Mouse (Mus musculus) cerebellum, adult 9-10 months (tissue): ENCODE results near the gene Bmp2k.
"Not testable (repeated sequence)": the region's sequence is repeated elsewhere in the genome, so short reads cannot be mapped to it uniquely, and the experiment has no call there.

Experiments
- DNase-seq: peaks from one replicate; pipeline ENCODE4 v3.0.0; 2022

The Bmp2k gene

DNA sequence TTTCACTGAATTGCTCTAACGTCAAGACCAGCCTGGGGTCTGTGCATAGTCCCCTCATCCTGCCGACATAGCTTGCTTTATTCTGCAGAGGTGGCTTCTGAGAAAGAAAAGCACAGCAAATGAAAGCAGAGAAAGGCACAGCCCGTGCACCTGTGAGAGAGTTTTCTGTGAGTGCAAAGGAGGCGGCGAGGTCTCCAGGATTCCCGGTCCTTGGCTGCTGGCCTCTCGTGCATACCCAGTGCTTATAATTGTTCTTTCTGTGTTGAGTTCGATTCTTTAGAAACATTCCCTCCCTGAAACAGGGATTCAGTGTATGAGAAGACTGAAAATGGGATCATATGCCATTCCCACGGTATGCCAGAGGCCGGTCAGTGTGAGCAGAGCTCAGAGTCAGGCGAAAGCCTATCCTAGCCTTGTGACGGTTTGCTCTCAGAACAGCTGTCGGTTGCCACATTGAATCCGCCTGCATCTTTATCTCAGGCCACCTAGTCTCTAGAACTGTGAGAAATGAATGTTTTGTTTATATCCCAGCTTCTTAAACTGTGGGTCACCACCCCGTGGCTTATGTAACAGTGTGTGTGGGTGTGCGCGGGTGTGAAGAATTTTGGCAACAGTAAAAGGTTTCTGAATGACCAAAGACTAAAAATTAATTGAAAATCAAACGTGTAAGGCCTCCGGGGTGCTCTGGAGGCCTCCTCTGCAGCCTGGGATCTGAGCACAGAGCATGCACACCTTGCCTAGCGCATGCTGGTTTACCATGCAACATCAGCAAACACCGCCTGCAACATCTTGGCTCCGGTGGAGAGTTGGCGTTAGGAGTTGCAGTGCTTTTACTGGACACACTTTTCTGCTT lies 6.9 kb downstream of the Bmp2k start:
- no peak for DNase-seq

DNA sequence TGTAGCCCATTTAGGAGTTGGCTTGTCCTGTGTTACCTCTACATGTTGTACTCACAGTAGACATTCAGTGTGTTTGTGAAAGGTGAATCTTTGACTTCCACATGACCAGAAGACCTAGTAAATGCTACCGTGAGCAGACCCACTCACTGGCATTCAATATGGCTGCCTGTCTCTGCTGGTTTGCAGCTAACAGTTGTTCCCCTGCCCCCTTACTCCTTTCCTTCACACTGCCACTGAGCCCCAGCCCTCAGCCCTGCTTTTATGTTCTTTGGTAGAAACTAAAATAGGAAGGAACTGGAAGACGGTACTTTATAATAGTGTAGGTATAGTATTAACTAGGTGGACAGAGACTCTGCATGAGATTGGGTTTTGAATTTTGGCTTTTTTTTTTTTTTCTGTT lies 8.4 kb downstream of the Bmp2k start:
- DNase-seq, result no peak

DNA sequence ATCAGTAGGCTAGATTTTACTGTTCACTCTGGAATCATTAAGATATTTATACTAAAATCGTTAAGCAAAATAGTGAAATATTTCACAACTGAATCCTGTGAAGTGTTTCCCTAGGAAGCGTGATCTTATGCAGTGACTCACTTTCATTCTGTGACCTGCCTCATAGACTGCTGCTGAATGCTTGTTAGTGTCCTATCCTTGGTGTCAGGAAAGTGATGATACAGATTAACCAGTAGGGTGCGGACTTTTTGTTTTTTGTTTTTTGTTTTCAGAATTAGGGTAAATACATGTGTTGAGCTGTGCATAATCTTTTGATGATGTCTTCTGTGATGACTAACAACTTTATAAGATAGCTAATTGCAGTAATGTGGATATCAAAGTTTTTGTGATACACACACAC lies 9.4 kb downstream of the Bmp2k start:
- no peak for DNase-seq

DNA sequence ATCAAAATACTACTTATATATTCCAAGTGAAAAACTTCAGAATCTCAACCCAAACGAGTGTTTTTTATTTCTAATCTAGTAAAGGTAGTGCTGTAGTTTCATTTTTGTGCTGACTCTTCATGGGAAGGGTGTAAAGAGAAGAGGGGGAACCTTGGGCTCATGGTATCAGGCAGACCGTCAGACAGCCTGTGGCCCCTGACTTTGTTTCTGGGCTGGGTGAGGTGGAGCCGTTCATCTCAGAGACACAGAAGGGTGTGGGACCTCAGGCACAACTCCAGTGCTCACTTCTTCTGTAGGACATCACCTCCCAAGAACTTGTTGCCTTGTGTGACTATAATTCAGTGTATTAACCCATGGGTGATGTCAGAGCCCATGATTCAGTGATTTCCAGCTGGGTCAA lies 10.0 kb downstream of the Bmp2k start:
- DNase-seq, result no peak

DNA sequence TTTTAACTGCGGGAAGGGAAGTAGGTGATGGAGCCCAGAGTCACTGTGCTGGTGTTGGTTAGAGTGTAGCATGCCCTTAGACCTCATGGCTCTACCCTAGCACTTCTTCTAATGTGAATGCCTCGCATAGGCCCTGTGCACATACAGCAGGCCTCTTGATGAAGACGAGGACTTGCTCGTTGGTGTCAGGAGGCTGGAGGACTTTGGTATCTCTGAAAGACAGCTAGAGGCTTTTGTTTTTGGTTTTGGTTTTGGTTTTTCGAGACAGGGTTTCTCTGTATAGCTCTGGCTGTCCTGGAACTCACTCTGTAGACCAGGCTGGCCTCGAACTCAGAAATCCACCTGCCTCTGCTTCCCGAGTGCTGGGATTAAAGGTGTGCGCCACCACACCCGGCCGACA lies 11.7 kb downstream of the Bmp2k start:
- DNase-seq, result not testable (repeated sequence)

DNA sequence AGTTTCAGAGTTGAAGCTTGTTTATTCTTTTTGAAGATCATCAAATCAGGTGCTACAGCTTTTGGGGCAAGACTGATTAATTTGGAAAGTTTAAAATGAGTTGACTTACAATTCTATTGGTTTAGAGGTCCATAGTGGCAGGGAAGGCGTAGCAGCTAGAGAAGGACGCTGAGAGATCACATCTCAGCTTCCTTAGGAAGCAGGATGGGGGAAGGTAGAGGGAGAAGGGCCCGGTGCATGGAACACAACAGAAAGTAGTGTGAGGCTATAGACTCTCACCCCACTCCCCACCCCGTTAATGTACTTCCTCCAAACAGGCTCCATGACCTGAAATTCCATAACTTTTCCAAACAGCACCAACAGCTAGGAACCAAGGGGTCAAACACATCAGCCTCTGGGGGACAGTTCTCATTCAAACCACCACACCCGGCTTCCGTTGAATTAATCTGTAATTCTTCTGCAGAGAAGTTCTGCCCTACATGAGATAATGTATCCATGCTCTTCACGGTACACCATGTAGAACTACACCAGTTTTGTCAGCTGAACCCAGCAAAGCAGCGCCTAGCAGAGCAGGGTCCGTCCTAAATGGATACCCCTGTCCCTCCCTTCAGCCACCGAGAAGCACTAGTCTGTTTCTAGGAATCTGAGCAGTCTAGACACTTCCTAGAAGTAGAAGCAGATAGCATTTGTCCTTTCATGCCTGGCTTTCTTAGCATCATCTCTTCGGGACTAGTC lies 12.3 kb downstream of the Bmp2k start:
- no peak for DNase-seq

DNA sequence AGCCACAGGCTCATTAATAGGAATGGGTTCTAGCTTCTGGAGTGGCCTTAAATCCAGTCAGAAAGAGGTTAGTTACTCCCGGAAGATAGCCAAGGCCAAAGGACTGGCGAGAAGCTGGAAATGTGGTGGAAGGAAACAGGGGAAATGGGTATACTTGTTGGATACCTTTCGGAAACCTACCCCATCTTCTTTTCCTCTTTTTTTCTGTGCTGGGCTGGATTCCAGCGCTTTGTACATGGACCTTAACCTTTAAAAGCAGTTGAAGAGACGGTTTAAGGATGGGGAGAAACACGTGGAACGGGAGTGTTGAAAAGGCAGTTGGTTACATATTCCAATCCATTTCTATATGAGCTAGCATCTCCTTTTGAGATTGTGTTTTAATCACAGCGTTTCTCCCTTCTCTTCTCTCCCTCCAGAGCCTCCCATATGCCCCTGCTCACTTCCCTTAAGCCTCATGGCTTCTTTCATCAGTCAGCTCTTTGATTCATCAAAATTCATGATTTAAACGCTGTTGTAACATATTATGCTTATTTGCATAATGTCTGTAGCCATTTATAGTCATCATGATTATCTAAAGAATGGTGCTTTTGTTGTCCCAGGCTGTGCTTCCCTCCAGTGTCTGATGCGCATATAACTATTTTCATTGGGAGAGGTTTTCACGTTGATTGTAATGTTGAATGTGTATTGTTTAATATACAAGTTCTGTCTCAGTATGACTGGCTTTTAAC lies 18.5 kb downstream of the Bmp2k start:
- no peak for DNase-seq

DNA sequence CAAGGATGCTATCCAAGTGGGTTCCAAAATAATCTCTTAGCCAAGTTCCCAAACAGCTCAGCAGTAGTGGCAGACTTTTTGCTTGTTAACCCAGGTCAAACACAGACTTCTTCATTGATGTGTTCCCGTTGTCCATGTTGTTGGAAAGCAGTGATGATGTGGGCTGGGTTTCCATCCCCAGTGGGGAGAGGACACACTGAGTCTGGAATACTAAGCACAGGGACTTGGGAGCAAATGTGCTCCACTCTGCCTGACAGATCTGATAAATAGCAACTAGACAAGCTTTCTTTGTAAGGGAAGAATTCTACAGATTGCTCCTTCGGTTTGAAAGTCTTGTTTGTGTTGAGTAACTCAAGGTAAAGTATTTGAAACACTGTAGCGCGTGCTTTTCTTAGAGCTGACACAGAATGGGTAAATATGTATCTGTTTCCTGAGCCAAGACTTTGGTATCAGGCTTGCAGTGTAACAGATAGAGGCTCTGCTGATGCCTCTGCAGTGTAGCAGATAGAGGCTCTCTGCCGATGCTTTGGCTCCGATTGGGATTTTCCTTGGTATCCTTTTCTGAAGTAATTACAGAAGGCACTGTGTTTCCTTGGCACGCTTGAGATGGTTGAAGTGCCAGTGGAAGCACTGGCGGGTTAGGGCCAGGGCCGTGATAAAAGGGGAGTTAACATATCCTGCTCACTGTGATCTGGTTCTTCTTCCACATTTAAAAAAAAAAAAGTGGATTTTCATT lies 19.5 kb downstream of the Bmp2k start:
- DNase-seq, result no peak

DNA sequence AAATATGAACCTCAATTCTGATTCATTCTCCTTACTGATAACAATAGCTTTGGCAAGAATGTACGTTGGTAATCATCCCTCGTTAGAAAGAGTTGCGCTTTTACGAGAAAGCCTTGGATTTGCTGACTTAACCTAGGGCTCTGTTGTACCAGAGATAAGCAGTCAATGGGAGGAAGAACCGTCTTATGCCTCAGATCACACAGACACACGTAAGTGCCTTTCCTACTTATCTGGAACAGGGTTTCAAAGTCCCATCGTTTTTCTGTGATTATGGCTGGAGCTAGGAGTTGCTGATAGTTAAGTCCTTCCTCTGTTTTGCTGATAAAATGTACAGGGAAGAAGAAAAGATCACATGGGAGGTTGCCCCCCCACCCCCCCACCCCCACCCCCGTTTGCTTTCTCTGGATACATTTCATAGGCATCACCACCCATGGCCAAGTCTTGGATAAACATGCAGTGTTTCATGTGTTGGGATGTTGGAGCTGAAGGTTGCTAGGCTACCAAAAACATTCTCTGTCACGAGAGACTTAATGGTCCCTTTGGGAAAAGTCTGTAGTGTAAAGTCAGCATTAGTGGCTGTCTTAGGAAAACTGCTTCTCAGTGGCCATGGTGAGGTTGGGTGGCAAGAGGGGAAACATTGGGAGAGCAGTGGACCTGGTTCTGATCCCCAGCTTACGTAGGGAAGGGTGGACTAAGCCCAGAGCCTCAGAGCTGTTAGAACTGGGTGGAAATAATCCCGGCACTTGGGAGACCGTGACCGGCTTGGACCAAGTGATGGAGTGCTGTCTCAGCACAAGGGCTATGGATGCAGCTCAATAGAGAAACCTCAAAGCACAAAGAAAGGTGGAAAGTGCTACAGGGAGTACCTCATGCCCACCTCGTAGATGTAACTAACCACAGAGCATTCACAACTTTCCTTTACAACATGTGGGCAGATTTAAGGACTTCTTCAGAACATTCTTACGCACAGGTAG lies 25.1 kb downstream of the Bmp2k start:
- no peak for DNase-seq

DNA sequence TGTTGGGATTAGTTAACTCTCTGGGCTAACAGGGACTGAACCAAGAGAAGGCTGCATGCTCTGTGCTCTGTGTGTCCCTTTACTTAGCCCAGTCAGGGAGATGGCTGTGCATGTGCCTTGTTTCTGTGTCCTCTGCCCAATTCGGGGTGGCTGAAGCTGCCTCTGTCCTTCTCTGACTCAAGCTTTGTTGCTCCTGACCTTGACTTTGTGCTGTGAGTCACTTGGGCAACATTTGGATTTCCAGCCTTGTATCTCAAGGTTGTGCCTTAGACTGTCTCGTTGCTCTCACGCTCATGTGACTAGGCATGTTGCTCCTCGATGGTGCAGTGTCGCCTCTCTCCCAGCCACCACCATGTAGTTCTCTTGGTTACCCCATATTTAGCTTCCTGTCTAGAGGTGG lies 27.3 kb downstream of the Bmp2k start:
- DNase-seq, result no peak

DNA sequence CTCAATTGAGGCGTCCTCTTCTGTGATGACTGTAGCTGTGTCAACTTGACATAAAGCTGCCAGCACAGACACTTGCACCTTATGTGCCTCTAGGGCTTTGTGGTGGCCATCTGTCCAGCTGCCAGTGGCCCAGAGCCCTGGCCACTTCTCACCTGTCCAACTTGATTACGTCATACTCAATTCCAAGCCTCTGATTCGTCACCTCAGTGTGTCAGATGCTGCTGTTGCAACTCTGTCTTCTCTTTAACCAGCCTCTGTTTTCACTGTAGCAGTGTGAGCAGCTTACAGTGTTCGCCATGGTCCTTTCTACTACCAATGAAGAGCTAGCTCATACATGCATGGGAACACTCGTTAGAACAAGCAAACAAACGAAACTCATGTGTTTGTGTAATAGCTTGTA lies 28.2 kb downstream of the Bmp2k start:
- no peak for DNase-seq

DNA sequence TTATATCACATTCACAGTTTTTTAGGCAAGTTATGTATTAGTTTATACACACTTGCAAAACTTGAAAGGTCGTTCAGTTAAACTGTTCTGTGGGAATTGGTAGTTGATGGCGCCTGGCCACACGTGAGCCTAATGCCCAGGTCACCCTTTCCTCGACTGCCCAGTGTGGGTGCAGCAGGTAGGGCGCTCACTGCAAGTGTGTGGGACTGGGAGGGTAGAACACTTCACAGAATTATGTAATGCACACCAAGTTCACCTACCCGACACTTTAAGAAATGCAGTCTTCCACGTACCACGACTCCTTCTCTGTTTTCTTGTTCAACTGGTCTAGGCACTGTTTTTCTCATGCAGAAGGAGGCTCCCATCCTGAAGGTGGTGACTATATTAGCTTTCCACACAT lies 30.5 kb downstream of the Bmp2k start:
- no peak for DNase-seq

DNA sequence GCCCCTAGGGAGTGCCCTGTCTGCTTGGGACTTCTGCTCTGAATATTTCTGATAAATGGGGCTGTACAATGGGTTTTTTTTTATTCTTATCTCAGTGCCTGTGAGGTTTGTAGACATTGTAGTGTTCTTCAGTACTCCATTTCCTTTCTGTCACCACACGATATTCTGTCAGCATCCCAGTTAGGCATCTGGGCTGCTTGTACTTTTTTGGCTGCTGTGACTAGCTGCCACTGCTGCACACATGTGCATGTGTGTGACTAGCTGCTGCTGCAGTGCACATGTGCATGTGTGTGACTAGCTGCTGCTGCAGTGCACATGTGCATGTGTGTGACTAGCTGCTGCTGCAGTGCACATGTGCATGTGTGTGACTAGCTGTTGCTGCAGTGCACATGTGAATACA lies 31.4 kb downstream of the Bmp2k start:
- DNase-seq, result not testable (repeated sequence)

DNA sequence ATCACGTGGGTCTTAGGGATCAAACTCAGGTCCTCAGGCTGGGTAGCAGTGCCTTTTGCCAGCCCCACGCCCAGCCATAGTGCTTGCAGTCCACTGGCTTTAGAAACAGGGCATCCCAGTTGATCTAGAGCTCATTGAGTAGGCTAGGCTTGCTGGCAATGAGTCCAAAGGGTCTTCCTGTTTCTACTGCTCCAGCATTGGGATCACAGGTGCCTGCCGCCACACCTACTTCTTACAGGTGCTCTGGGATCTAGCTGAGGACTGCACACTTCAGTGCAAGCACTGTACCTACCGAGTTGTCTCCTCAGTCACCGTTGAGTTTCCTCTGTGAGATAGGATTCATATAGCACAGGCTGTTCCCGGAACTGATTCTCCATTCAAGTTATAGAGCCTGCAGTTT lies 34.3 kb downstream of the Bmp2k start:
- DNase-seq, result no peak

DNA sequence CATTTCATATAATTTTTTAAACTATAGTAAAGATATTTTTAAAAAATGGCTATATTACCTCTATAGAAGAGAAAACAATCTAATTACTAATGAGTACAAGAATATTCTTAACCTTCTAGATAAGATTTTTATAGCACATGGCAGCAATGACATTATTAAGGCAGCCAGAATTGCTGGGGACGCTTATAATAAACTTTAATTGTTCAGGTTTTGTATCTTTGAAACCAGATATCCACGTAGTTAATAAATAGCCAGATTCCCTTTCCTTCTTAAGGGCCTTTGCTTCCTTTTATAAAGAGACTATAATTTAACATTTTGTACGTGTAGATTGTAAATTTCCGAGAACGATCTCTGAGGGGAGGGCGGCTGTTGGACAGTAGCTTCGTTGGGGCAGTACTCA lies 47.8 kb downstream of the Bmp2k start:
- DNase-seq, result no peak

DNA sequence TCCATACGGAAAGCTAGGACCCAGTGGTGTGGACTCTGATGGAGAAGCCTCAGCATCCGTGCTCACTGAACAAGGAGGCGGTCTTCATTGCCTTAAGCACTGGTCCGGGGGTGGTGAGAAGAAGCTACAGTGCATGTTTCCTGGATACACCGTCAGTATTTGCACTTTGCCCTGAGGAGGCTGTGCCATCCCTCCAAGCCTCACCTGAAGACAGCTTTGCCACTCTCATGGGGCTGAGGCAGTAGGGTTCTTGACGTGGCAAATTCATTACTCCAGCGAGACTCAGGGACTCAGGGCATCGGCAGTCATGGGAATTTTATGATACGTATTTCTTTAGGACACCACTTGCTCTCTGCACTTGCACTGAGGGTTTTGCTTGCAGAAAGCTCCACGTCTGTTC lies 49.2 kb downstream of the Bmp2k start:
- DNase-seq, result no peak

DNA sequence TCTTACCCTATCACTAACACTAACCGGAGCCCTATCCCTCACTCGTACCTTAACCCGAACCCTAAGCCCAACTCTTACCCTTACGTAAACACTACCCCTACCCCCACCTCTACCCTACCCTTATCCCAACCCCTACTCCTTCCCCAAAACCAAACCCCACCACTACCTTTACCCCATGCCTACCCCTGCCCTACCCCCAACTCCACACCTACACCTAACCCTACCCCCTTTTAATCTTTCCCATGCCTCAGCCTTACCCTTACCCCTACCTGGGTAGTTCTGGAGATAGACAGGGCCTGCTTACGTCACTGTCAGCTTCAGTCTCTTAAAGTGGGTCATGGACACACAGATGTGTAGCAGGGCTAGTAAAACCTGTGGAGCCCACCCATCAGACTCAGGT lies 51.4 kb downstream of the Bmp2k start:
- no peak for DNase-seq

DNA sequence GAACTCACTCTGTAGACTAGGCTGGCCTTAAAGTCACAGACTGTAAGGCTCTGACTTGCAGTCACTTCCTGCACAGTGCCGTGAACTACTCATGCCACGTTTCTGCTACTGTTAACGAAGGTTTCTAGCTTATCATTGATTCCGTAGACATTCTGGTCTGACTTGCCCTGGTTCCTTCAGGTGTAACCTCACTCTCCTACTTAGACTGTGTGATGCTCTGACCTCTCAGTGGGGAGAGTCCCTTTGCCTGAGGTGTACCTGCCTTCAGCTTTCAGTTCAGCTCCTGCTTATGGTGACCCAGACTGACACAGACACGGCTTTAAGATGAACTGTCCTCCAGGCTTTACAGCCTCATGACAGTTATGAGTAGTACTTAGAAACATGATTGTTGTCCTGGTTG lies 56.7 kb downstream of the Bmp2k start:
- no peak for DNase-seq

DNA sequence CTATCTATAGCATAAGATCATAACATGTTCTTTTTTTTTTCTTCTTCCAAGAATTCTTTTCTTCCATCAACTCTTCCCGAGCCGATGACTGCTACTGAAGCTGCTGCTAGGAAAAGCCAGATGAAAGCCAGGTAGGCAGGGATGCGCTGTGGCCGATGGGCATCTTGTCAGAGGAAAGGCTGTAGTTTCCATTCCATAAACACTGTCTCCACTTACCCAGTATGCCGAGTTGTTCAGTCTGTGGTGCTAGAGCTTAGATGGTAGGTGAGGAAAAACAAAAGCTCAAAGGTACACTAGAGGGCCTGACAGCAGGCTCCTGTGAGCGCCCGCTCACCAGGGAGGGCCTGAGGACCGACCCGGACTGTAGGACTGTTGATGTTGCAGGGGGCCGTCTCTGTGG lies 57.3 kb downstream of the Bmp2k start:
- DNase-seq, result no peak

DNA sequence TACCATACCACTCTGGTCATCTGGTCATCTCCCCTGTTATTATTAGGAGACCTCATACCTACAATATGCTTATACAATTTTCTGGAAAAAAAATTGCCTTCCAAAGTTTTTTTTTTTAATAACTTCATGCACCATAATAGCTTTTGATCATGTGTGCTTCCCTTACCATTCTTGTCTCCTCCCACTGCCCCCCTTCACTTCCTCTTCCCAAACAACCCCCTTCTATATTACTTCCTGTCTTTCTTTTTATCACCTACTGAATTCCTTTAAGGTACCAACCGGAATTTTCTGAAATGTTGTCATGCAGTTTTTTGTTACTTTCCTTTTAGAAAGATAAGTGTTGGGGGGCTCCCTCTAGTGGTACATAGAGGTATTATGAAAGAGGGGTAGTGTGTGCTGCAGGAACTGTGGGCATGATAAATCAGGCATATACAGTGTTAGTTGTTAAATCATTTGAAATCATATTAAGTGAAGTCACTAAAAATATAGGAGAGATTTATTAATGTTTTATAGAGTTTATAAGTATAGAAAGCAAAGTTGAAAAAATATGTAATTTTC lies 58.1 kb downstream of the Bmp2k start:
- DNase-seq, result peak; percentile 70

DNA sequence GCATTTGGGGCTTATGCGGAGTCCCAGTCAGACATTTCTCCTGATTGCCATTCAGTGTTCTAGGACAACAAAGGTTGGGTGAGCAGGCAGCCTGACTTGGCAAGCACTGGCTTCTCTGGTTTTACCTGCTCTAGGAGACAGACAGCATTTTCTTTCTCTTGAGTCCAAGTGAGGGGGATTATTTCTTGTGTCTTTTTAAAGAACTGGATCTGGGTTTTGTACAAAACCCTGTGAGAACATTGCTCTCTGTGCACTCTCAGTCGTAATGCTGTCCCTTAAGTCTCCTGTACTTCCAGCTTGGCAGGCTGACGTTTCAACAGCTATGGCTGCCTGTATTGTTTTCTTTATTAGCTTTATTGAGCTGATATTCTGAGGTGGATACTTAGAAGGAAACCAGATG lies 58.9 kb downstream of the Bmp2k start:
- no peak for DNase-seq
